Mouse (Mus musculus): Measurements from ENCODE around the gene Pten.

Pten gene

GRCm38 (mm10) chr19:32756900-32757725 lies at the start of gene Pten:
Pten (plus strand) TSS chr19:32757497.
- peak; percentile 94 to 95 for DNase-seq (ENCODE audit: low spot score in 2 of 2)

GRCm38 (mm10) chr19:32708996-32709395 lies 48.3 kb upstream of the Pten start:
- DNase-seq (ENCODE audit: low spot score in 2 of 2) = no peak

GRCm38 (mm10) chr19:32710288-32710687 lies 47.0 kb upstream of the Pten start:
- peak; percentile 7 to 9 for DNase-seq (ENCODE audit: low spot score in 2 of 2)

- peak; percentile 86 to 88 for DNase-seq (ENCODE audit: low spot score in 2 of 2)
These were observed 45.3 kb upstream of the Pten start for GRCm38 (mm10) chr19:32711761-32712541.

- DNase-seq (ENCODE audit: low spot score in 2 of 2) = peak; percentile 91 to 93
These were observed 44.7 kb upstream of the Pten start for GRCm38 (mm10) chr19:32712588-32713042.

- no peak for DNase-seq (ENCODE audit: low spot score in 2 of 2)
These were observed 43.8 kb upstream of the Pten start for GRCm38 (mm10) chr19:32713471-32713870.

GRCm38 (mm10) chr19:32715201-32715600 lies 42.1 kb upstream of the Pten start:
- DNase-seq (ENCODE audit: low spot score in 2 of 2) = peak; percentile 57 to 63

- DNase-seq (ENCODE audit: low spot score in 2 of 2) = no peak
These were observed 41.6 kb upstream of the Pten start for GRCm38 (mm10) chr19:32715681-32716080.

- DNase-seq (ENCODE audit: low spot score in 2 of 2) = no peak
These were observed 39.7 kb upstream of the Pten start for GRCm38 (mm10) chr19:32717590-32717989.

- no peak for DNase-seq (ENCODE audit: low spot score in 2 of 2)
These were observed 37.0 kb upstream of the Pten start for GRCm38 (mm10) chr19:32720319-32720718.

GRCm38 (mm10) chr19:32723817-32724216 lies 33.5 kb upstream of the Pten start:
- no peak for DNase-seq (ENCODE audit: low spot score in 2 of 2)

- DNase-seq (ENCODE audit: low spot score in 2 of 2) = no peak
These were observed 30.6 kb upstream of the Pten start for GRCm38 (mm10) chr19:32726451-32727325.

- no peak for DNase-seq (ENCODE audit: low spot score in 2 of 2)
These were observed 27.5 kb upstream of the Pten start for GRCm38 (mm10) chr19:32729785-32730184.

GRCm38 (mm10) chr19:32732922-32733321 lies 24.4 kb upstream of the Pten start:
- no peak for DNase-seq (ENCODE audit: low spot score in 2 of 2)

- no peak for DNase-seq (ENCODE audit: low spot score in 2 of 2)
These were observed 19.5 kb upstream of the Pten start for GRCm38 (mm10) chr19:32737844-32738243.

GRCm38 (mm10) chr19:32739686-32740085 lies 17.6 kb upstream of the Pten start, which contains the start of gene Atad1:
Atad1 (minus strand) TSS chr19:32739786.
- no peak for DNase-seq (ENCODE audit: low spot score in 2 of 2)

- no peak for DNase-seq (ENCODE audit: low spot score in 2 of 2)
These were observed 16.5 kb upstream of the Pten start for GRCm38 (mm10) chr19:32740641-32741345.

GRCm38 (mm10) chr19:32749425-32749824 lies 7.9 kb upstream of the Pten start:
- DNase-seq (ENCODE audit: low spot score in 2 of 2) = peak; percentile 42 to 43

- no peak for DNase-seq (ENCODE audit: low spot score in 2 of 2)
These were observed 4.9 kb upstream of the Pten start for GRCm38 (mm10) chr19:32752357-32752756.

GRCm38 (mm10) chr19:32753386-32753785 lies 3.9 kb upstream of the Pten start:
- no peak for DNase-seq (ENCODE audit: low spot score in 2 of 2)
